Mouse (Mus musculus): ENCODE data around the gene Cers6. TPM values are rescaled to one million over a fixed set of nuclear protein-coding genes. Genes with fewer than 3 reads are reported as not detected.
A peak's percentile ranks its signal among the peaks of the same experiment; 100 is the strongest.

Gene Cers6
- total RNA-seq, 2 experiments from 2014 or later, result 69.2 to 74.0 TPM

DNA sequence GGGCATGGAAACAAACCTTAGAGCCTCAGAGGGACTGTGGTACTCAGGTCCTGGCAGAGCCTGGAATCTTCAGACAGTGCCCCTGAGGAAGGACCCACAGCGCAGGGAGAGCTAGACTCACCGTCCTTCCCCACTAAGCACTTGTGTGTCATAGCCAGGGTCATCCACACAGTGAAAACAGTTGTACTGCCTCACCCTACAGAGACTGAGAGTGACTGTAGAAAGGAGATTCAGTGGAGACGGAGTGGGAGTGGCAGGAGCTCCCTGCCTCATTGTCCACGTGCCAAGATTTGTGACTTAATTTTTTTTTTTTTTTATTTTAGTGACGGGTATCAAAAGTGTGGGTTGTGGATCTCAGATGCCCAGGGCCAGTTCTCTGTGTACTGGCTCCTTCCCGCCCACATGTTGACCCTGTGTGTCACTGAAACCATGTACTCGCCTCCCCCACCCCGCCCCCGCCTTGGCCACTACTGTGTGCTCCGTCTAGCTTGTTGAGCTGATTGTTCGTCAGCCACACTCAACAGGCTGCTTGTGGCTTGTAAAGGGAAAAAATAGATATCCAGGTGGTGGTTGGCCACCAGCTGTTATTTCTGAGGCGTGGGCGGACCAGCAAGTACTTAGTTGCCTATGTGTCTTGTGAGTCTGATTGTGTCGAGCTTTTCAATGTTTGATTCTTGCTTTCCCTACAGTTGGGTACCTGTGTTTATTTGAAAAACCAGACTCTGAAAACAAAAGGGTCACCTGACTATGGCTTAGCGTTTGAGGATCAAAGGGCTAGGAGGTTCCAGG lies 12.6 kb downstream of the Cers6 start:
- intact Hi-C loops (cut with DNase I), result no loop called here
- peak; percentile 32 to 37 for DNase-seq (ENCODE audit: low spot score in 2 of 2)

DNA sequence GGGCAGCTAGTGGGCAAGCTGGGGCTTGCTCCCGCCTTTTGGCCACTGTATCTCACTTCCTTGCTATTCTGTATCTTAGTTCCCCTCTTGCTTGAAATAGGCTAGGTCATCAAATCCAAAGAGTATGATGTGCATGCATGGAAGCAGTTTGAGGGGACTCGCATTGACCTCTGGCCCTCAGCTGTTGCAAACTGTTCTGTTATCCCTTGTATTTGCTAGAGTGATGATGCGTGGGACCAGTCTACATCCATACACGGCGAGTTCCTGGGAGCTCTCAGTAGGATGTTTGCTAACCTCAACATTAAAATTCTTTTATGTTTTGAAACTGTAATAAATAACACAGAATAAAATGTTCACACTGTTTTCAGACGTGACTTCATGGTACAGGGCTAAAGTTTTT lies 13.3 kb downstream of the Cers6 start:
- intact Hi-C loops (cut with DNase I), result no loop called here
- DNase-seq (ENCODE audit: low spot score in 2 of 2), result no peak

DNA sequence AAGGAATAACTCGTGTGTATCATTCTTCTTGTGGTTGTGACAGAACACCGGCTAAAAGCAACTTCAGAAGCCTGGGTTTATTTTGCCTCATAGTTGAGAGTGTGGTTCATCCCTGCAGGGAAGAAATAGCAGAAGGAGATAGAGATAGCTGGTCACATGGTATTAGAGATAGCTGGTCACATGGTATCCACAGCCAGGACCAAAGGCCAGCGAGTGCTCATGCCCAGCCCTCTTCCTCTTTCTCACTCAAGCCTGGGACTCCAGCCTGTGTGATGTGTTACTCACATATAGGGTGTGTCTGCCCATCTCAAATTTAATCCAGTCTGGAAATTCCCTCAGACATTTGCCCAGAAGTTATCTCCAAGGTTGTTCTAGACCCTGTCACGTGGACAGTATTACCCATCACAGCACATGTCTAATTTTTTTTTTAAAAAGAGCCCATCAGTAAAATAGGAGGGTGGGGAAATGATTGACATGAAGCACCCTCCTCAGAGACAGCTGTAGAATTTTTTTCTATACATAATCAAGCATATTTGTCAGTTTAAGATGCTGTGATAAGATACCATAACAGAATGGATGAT lies 17.9 kb downstream of the Cers6 start:
- intact Hi-C loops (cut with DNase I), result no loop called here
- no peak for DNase-seq (ENCODE audit: low spot score in 2 of 2)

DNA sequence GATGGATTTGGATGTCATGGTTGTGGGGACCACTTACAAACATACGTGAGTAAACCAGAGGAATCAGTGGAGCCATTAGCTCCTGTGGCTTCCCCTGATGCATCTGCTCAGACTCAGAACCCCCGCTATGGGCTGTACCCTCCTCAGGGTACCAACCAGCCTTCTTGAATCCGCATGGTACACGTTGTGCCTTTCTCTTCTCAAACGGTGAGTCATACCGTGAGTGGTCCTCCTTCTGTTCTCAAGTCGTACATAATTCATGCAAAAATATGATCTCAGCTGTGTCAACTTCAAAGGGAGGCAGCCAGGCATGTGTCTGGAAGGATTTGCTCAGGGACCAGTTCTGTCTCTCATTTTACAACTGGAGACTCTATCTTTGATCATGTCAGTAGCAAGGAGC lies 23.3 kb downstream of the Cers6 start:
- DNase-seq (ENCODE audit: low spot score in 2 of 2), result peak; percentile 58 to 86
- intact Hi-C loops (cut with DNase I), result no loop called here

DNA sequence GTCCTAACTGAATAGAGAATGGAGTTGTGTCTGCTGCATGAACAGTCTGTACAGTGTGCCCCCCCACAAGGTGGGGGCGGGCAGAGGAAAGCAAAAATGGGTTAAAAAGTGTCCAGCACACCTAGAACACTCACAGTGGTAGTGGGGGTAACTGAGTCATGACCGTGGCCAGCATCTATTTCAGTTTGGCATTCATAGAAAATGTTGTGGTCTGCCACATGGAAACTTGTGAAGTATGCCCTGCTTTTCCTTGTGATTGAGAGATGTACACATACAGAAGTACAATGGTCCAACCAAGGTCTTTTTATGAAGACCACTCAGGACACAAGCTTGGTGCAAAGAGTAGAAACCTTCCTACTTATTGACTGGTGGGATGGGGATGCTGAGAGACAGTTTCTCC lies 24.0 kb downstream of the Cers6 start:
- no peak for DNase-seq (ENCODE audit: low spot score in 2 of 2)
- intact Hi-C loops (cut with DNase I), result no loop called here

DNA sequence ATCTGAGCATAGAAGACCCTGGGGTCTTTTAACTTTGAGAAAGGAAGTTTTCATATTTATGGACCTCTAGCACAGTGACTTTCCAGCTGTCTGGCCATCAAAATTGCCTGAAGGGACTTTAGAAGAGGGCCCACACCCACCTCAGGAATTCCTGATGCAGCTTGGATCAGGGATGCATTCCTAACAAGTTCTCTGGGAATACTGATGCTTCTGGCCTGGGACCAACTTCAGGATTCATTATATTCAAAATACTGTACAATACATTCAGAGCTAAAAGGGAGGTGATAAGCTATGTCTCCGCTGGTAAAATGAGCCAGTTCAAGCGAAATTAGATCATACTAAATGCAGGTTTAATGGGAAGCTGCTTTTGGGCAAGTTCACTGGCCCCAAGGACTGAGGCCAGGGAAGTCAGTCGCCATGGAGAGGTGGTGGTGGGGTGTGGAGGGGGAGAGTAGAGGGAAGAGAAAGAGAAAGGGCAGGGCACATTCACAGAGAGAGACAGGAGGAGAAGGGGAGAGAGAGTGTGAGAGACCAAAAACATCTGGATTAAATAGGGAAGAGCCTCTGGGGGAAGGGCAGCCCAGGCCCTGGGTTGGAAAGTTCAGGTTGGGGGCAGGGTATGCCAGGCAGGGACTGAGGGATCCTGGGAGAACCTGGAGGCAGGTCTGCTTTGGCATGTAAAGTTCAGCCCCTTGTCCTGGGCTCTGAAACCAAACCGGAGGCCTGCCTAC lies 24.7 kb downstream of the Cers6 start:
- intact Hi-C loops (cut with DNase I), result no loop called here

DNA sequence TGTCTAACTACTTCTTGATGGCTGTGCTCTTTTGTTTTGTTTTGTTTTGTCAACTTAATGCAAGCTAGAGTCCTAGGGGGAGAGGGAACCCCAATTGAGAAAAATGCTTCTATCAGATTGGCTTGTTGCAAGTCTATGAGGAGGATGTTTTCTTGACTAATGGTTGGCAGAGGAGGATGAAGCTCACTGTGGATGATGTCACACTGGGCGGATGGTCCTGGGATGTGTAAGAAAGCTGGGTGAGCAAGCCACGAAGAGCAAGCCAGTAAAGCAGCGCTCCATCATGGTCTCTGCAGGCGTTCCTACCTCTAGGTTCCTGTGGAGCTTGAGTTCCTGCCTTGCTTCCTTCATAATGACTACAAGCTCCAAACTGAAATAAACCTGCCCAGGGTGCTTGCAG lies 25.4 kb downstream of the Cers6 start:
- DNase-seq (ENCODE audit: low spot score in 2 of 2), result no peak
- intact Hi-C loops (cut with DNase I), result no loop called here

More for the DNA sequence above, 24.7 kb downstream of the Cers6 start:
- DNase-seq (ENCODE audit: low spot score in 2 of 2), result no peak

DNA sequence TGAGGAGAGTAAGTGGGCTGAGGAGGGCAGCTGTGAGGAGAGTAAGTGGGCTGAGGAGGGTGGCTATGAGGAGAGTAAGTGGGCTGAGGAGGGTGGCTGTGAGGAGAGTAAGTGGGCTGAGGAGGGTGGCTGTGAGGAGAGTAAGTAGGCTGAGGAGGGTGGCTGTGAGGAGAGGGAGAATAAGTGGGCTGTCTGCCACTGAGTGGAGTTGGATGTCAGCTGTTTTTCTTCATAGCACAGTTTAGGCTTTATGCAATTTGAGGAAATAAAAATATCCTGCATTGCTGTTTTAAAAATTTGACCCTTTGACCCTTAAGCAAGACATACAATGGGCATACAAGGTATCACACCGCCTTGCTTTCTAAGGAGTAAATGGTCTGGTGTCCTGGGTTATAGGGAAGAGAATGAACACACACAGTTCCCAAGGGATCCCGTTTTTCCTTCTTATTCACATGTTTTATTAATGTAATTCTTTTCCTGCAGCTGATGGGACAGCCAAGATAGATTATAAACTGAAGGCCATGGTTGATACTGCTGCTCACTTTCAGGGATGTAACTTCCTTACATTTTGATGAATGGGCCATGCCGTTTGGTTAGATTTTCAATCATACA lies 27.0 kb downstream of the Cers6 start:
- intact Hi-C loops (cut with DNase I), result no loop called here
- DNase-seq (ENCODE audit: low spot score in 2 of 2), result no peak

DNA sequence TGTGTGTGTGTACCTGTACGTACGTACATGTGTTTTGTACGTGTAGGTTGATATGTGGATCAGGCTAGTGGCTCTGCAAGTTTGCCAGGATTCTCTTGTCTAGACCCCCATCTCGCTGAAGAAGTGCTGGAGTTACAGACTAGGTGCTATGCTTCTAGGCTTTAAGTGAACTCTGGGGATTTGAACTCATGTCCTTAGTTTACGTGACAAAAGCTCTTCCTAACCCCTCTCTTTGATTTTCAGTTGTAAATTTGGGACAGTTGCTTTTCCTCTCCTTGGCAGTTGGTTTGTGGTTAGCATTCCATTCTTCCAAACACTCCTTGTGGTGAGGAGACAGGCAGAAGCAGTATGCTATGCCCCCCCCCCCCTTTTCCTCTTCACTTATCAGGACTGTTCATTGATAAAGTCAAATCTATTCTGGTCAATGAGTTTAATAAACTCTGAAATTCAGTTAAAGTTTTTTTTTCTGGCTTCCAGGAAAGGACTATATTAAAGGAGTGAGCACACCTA lies 28.5 kb downstream of the Cers6 start:
- intact Hi-C loops (cut with DNase I), result no loop called here
- DNase-seq (ENCODE audit: low spot score in 2 of 2), result no peak

DNA sequence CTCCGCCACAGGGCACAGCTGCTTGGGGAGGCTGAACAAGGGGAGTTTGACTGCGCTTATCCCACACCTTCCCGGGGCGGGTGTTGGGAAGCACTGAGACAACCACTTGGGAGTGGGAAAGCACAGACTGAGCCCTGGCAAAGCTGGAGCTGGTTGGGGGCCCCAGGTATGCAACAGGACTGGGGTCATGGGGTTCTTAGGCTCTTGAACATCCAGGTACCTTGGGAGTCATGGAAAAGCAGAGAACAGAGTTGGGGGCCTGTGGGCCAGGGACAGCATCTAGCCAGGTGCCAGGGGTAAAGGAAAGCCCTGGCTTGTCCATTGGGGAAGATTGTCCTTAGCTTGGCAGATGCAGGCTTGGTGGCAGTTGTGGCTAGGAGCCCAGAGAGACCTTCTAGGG lies 31.2 kb downstream of the Cers6 start:
- no peak for DNase-seq (ENCODE audit: low spot score in 2 of 2)
- intact Hi-C loops (cut with DNase I), result no loop called here

DNA sequence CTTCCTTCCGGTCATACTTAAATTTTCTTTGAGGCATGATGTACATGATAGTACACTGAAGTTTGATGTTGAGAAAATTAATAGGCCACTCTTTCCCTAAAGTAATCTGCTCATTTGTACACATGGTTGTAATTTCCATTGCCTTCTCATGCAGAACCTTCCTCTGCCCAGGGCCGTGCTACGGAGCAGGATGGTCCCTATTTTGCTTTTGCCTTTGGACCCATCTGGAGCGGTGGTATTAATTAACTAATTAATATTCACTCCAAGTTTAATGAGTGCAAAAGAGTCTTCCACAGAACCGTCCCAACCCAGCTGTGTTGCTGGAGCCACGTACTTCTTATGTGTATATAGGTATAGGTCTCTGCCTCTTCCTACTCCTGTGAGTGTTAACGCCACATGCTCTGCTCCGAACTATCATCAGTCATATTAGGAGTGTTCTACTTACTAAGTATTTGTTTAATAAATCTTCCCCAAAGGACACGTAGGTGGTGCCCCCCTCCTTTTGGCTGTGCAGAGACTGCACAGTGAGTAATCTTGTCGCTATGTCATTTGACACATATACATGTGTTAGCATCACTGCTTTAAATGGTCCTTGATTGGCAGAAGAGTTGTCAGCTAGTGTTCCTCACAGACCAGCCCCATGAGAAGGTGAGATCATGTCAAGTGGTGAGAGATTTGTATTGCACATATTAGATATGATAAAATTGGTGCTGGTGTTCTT lies 34.0 kb downstream of the Cers6 start:
- intact Hi-C loops (cut with DNase I), result no loop called here
- DNase-seq (ENCODE audit: low spot score in 2 of 2), result no peak

DNA sequence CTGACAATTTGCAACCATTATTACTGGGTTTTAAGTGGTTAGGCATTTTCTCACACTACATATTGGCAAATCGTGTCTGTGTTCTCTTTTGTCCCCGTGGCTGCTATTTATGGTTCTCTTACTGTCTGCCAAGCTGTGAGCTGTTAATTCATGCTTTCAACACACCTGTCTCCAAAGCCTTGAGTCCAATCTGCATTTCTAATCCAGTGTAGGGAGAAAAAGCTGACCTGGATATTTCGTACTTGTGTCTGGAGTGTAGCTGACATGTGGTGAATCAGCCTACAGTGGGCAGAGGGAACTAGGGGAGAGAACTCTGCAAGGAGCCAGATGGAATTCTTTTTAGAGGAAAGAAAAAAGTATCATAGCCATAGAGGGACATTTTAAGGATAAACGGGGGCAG lies 35.0 kb downstream of the Cers6 start:
- DNase-seq (ENCODE audit: low spot score in 2 of 2), result peak; percentile 45 to 87
- intact Hi-C loops (cut with DNase I), result no loop called here

DNA sequence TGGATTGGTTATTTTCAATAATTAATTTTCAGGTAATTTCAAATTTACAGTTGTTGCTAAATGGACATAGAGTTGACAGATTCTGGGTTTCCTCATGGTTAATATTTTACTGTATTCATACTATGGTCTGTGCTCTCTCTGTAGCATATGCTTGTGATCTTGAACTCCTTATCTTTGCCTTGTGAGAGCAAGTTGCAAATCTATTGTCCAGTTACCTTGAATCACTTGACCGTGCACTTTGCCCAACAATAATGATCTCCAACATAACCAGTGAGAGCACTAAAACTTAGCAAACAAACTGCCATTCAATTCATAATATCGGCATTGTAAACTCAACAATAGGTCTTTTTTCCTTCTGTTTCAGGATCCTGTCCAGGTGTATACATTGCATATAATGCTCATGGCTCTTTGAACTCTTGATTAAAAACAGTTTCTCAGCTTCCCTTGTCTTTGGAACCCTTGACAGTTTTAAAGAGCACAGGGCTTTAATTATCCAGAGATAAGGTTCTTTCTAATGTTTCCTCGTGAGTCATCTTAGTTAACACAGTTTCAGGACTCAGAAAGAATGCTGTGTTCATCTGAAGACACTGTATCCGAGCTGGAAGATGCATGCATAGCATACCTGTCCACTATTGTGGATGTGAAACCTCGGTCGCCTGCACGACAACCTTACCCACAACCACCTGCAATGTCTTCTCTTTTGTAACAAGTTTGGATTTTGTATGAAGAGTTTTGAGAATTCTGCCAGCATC lies 38.7 kb downstream of the Cers6 start:
- intact Hi-C loops (cut with DNase I), result no loop called here
- no peak for DNase-seq (ENCODE audit: low spot score in 2 of 2)

DNA sequence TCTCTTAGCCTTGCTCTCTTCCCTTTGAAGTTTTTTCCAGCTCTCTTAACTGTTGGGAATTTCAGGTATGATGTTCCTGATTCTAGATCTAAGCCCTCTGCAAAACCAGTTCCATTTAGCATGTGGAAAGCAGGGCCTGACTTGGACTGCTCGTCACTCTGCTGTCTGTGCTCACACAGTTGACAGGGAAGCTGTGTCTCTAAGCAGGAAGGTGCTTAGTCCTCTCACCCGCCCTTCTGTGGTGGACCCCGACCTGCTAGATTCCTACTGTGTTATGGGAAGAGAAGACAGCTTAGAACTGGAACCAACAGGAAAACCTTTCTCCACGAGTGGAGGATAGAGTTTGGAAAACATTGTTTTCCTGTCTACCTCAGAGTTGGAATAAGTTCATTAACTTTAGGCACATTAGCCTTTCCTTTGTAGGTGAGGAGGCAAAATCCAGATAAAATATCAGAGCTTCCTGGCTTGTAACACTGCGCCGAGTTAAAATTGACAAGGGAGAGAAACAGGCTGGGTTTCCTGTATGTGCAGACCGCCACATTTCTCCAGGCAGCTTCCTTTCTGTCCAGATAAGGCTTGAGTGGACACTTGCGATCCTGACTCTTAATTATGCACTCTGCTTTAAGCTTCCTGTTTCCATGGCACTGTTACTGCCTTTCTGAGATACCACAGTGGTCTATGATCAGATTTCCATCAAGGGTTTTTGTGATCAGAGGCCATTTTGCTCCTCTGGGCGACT lies 39.6 kb downstream of the Cers6 start:
- DNase-seq (ENCODE audit: low spot score in 2 of 2), result no peak
- intact Hi-C loops (cut with DNase I), result no loop called here

DNA sequence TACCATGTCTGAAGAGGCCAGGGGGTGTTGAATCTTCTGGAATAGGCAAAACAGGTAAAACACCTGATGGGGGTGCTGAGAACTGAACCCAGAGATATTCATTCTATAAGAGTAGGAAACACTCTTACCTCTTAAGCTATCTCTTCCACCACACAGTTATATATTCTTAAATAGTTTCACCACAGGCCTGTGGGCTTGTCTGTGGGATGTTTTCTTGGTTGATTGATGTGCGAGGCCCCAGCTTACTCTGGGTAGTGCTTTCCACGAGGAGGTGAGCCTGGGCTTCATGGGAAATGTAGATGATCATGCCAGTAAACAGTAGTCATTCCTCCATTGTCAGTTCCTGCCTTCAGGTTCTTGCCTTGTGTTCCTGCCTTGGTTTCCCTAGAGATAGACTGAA lies 40.5 kb downstream of the Cers6 start:
- intact Hi-C loops (cut with DNase I), result no loop called here
- DNase-seq (ENCODE audit: low spot score in 2 of 2), result no peak

DNA sequence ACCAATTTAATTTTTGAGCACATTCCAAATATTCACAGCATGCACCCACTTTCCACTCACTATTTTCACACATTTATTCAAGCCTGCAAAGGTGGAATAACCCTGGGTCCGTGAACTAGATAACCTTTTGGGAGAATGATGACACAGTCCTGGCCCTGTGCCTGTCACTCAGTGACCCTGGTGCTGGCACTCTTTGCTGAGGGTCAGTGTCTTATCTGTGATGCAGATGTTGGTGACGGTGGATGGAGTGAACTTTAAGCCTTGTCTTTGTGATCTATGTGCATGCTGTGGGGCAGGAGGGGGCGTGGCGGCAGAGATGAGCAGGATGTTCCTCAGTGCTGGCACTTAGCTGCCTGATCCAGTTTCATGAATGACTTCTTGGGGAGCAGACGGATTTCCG lies 41.3 kb downstream of the Cers6 start:
- intact Hi-C loops (cut with DNase I), result no loop called here
- DNase-seq (ENCODE audit: low spot score in 2 of 2), result no peak

DNA sequence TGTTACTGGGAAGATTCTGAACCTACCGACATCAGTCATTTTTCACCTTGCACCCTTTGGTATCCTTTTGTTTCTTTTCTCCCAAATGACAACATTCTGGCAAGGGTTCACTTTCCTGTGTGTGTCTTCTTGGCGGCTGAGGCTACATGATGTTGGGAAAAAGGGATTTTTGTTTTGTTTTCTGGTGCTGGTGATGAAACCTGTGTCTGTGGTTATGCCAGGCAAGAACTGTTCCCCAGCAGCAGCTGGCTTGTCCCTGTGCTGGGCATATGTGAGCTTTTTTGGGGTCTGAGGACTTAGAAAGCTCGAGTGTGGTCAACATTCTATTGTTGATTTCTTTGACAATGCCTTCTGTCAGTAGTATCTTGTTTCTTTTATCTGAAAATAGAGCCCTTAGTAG lies 45.7 kb downstream of the Cers6 start:
- DNase-seq (ENCODE audit: low spot score in 2 of 2), result no peak
- intact Hi-C loops (cut with DNase I), result no loop called here

Data from left cerebral cortex, postnatal 14 days (tissue).